Mouse (Mus musculus): ENCODE measurements around the gene Atg4d. TPM values are rescaled to one million over a fixed set of nuclear protein-coding genes. Genes with fewer than 3 reads are reported as not detected.

The Atg4d gene
- polyA plus RNA-seq, 1 experiment from 2014 or later, result 31.9 TPM

DNA sequence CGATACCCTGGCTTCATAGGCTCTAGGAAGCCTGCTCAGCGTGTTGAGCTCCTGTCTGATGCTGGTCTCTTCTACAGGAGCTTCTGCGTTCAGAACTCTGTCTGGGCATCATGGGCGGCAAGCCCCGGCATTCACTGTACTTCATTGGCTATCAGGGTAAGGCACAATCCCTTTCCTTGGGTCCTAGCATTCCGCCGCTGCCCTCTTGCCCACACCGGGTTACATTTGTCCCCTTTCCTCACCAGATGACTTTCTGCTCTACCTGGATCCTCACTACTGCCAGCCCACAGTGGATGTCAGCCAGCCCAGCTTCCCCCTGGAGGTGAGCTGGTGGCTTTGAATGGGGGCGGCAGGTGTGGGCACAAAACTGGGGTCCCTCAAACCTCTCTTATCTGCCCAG lies 7.3 kb downstream of the Atg4d start:
- DNase-seq (ENCODE audit: low spot score) (no peak), ATAC-seq (ENCODE audit: insufficient number of reproducible peaks, low FRiP score, low TSS enrichment, low read depth) (no peak)
- Histone ChIP-seq H3K4me2 (ENCODE audit: low read depth, severe bottlenecking) (no peak overlapping the region), H3K9me3 (ENCODE audit: control insufficient read depth, low read length) (no peaks in the 10 kb centered on the region), H3K4me3 (ENCODE audit: low read depth, low read length) (no peak overlapping the region), H3K27me3 (ENCODE audit: control insufficient read depth, insufficient read depth, low read length) (no peaks in the 10 kb centered on the region), H3K36me3 (ENCODE audit: control insufficient read depth, insufficient read depth, low read length) (peaks cover 58% of the 10 kb centered on the region), H3K4me1 (ENCODE audit: control insufficient read depth, insufficient read depth, low read length) (no peaks in the 10 kb centered on the region), H3K9ac (ENCODE audit: low read length) (no peak overlapping the region), H3K27ac (replicated peaks; ENCODE audit: low read depth, low read length) (no peak overlapping the region)
- 94% methylated on average over 9 of the region's 9 CpGs for WGBS

DNA sequence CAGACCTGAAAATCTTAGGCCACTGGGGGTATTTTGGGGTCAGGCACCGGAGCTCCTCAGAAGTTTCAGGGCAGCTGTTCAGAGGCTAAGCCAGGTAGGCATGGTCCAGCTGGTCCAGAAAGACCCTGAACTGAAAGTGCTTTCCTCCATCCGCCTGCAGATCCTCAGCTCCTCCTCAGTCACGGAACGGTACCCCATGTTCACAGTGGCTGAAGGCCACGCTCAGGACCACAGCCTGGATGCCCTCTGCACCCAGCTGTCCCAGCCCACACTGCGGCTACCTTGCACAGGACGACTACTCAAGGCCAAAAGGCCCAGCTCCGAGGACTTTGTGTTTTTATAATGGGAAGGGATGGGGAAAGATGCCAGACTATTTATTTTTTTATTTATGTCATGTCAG lies 8.0 kb downstream of the Atg4d start:
- Histone ChIP-seq H3K36me3 (ENCODE audit: control insufficient read depth, insufficient read depth, low read length) (peaks cover 57% of the 10 kb centered on the region), H3K9ac (ENCODE audit: low read length) (no peak overlapping the region), H3K4me1 (ENCODE audit: control insufficient read depth, insufficient read depth, low read length) (no peaks in the 10 kb centered on the region), H3K9me3 (ENCODE audit: control insufficient read depth, low read length) (no peaks in the 10 kb centered on the region), H3K4me2 (ENCODE audit: low read depth, severe bottlenecking) (no peak overlapping the region), H3K4me3 (ENCODE audit: low read depth, low read length) (no peak overlapping the region), H3K27ac (replicated peaks; ENCODE audit: low read depth, low read length) (no peak overlapping the region), H3K27me3 (ENCODE audit: control insufficient read depth, insufficient read depth, low read length) (no peaks in the 10 kb centered on the region)
- 89% methylated on average over 8 of the region's 8 CpGs for WGBS
- ATAC-seq (ENCODE audit: insufficient number of reproducible peaks, low FRiP score, low TSS enrichment, low read depth) (no peak), DNase-seq (ENCODE audit: low spot score) (no peak)

GRCm38 (mm10) chr9:21273520-21274228 lies 8.6 kb downstream of the Atg4d start:
- no peak for DNase-seq (ENCODE audit: low spot score)
- WGBS, result 73% methylated on average over 7 of the region's 7 CpGs
- Histone ChIP-seq H3K27ac (replicated peaks; ENCODE audit: low read depth, low read length) (no peak overlapping the region), H3K4me2 (ENCODE audit: low read depth, severe bottlenecking) (no peak overlapping the region), H3K27me3 (ENCODE audit: control insufficient read depth, insufficient read depth, low read length) (no peaks in the 10 kb centered on the region), H3K9me3 (ENCODE audit: control insufficient read depth, low read length) (no peaks in the 10 kb centered on the region), H3K4me3 (ENCODE audit: low read depth, low read length) (no peak overlapping the region), H3K36me3 (ENCODE audit: control insufficient read depth, insufficient read depth, low read length) (peaks cover 51% of the 10 kb centered on the region), H3K9ac (ENCODE audit: low read length) (no peak overlapping the region), H3K4me1 (ENCODE audit: control insufficient read depth, insufficient read depth, low read length) (no peaks in the 10 kb centered on the region)
- no peak for ATAC-seq (ENCODE audit: insufficient number of reproducible peaks, low FRiP score, low TSS enrichment, low read depth)

- Histone ChIP-seq H3K27ac (replicated peaks; ENCODE audit: low read depth, low read length) (no peak overlapping the region), H3K36me3 (ENCODE audit: control insufficient read depth, insufficient read depth, low read length) (peaks cover 54% of the 10 kb centered on the region), H3K27me3 (ENCODE audit: control insufficient read depth, insufficient read depth, low read length) (no peaks in the 10 kb centered on the region), H3K4me2 (ENCODE audit: low read depth, severe bottlenecking) (no peak overlapping the region), H3K4me3 (ENCODE audit: low read depth, low read length) (no peak overlapping the region), H3K9me3 (ENCODE audit: control insufficient read depth, low read length) (no peaks in the 10 kb centered on the region), H3K4me1 (ENCODE audit: control insufficient read depth, insufficient read depth, low read length) (no peaks in the 10 kb centered on the region), H3K9ac (ENCODE audit: low read length) (no peak overlapping the region)
- DNase-seq (ENCODE audit: low spot score), result no peak
- WGBS, result 93% methylated on average over 3 of the region's 3 CpGs
- ATAC-seq (ENCODE audit: insufficient number of reproducible peaks, low FRiP score, low TSS enrichment, low read depth), result no peak
Measured at GRCm38 (mm10) chr9:21274336-21274735, 9.2 kb downstream of the Atg4d start.

DNA sequence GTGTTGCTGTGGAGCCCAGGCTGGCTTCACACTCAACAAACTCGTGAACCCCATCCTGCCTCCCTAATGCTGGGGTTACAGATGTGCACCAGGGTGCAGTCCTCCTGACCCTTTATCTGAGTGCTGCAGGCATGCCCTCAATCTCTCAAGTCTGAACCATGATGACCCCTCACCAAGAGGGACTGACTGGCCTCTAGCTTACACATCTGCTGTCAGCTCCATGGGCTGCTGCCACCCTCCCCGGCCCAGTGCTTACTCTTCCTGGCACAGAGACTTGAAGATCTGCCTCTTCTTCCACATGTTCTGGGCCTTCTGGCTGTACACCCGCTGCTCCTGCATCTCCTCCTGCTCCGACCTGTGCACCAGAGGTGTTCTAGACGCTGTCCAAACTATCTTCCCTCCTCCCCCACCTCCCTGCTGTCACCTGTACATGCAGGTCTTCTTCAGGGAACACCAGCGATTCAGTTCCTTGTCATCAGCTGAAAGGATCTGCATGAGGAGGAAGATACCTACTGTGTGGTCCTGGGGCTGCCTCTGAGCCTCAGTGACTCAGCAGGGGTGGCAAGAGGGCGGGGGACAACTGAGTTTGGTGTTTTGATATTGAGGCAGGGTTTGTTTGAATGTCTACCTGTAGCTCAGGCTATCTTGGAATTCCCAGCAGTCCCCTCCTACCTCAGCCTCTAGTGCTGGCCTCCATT lies 10.1 kb downstream of the Atg4d start:
- ATAC-seq (ENCODE audit: insufficient number of reproducible peaks, low FRiP score, low TSS enrichment, low read depth) (no peak), DNase-seq (ENCODE audit: low spot score) (no peak)
- Histone ChIP-seq H3K4me1 (ENCODE audit: control insufficient read depth, insufficient read depth, low read length) (no peaks in the 10 kb centered on the region), H3K27ac (replicated peaks; ENCODE audit: low read depth, low read length) (no peak overlapping the region), H3K9ac (ENCODE audit: low read length) (no peak overlapping the region), H3K27me3 (ENCODE audit: control insufficient read depth, insufficient read depth, low read length) (no peaks in the 10 kb centered on the region), H3K4me3 (ENCODE audit: low read depth, low read length) (no peak overlapping the region), H3K36me3 (ENCODE audit: control insufficient read depth, insufficient read depth, low read length) (peaks cover 61% of the 10 kb centered on the region), H3K4me2 (ENCODE audit: low read depth, severe bottlenecking) (no peak overlapping the region), H3K9me3 (ENCODE audit: control insufficient read depth, low read length) (no peaks in the 10 kb centered on the region)
- WGBS, result 85% methylated on average over 7 of the region's 7 CpGs

- H3K9me3 ChIP-seq (ENCODE audit: control insufficient read depth, low read length), result no peaks in the 10 kb centered on the region
- no peak overlapping the region for H3K4me2 ChIP-seq (ENCODE audit: low read depth, severe bottlenecking)
- H3K36me3 ChIP-seq (ENCODE audit: control insufficient read depth, insufficient read depth, low read length), result peaks cover 58% of the 10 kb centered on the region
- no peaks in the 10 kb centered on the region for H3K4me1 ChIP-seq (ENCODE audit: control insufficient read depth, insufficient read depth, low read length)
- no peak for DNase-seq (ENCODE audit: low spot score)
- no peak for ATAC-seq (ENCODE audit: insufficient number of reproducible peaks, low FRiP score, low TSS enrichment, low read depth)
- no peak overlapping the region for H3K4me3 ChIP-seq (ENCODE audit: low read depth, low read length)
- H3K27ac ChIP-seq (replicated peaks; ENCODE audit: low read depth, low read length), result no peak overlapping the region
- no peak overlapping the region for H3K9ac ChIP-seq (ENCODE audit: low read length)
- H3K27me3 ChIP-seq (ENCODE audit: control insufficient read depth, insufficient read depth, low read length), result no peaks in the 10 kb centered on the region
- WGBS, result 94% methylated on average over 12 of the region's 12 CpGs
Measured at GRCm38 (mm10) chr9:21275727-21276126, 10.6 kb downstream of the Atg4d start.

DNA sequence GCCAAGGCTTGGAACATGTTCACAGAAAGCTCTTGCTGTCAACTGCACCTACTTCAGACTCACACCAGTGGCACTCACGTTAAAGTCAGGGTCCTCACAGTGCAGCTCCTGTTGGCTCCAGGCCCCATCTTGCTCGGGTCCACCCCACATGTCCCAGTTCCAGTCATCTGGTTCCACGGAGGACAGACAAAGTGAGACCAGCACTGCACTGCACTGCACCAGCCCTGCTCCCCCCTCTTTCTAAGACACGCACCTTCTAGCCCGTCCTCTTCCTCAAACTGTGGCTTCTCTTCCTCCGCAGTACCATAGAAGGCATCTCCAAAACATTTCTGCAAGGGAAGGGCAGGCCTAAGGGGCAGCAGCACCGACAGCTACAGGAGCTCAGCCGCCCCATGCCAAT lies 11.2 kb downstream of the Atg4d start:
- Histone ChIP-seq H3K27ac (replicated peaks; ENCODE audit: low read depth, low read length) (no peak overlapping the region), H3K27me3 (ENCODE audit: control insufficient read depth, insufficient read depth, low read length) (no peaks in the 10 kb centered on the region), H3K4me2 (ENCODE audit: low read depth, severe bottlenecking) (no peak overlapping the region), H3K9me3 (ENCODE audit: control insufficient read depth, low read length) (no peaks in the 10 kb centered on the region), H3K4me3 (ENCODE audit: low read depth, low read length) (no peak overlapping the region), H3K9ac (ENCODE audit: low read length) (no peak overlapping the region), H3K4me1 (ENCODE audit: control insufficient read depth, insufficient read depth, low read length) (no peaks in the 10 kb centered on the region), H3K36me3 (ENCODE audit: control insufficient read depth, insufficient read depth, low read length) (peaks cover 59% of the 10 kb centered on the region)
- no peak for DNase-seq (ENCODE audit: low spot score)
- no peak for ATAC-seq (ENCODE audit: insufficient number of reproducible peaks, low FRiP score, low TSS enrichment, low read depth)
- 86% methylated on average over 8 of the region's 8 CpGs for WGBS

GRCm38 (mm10) chr9:21277776-21278175 lies 12.7 kb downstream of the Atg4d start:
- no peaks in the 10 kb centered on the region for H3K9me3 ChIP-seq (ENCODE audit: control insufficient read depth, low read length)
- peaks cover 55% of the 10 kb centered on the region for H3K36me3 ChIP-seq (ENCODE audit: control insufficient read depth, insufficient read depth, low read length)
- H3K4me1 ChIP-seq (ENCODE audit: control insufficient read depth, insufficient read depth, low read length), result no peaks in the 10 kb centered on the region
- no peak overlapping the region for H3K4me3 ChIP-seq (ENCODE audit: low read depth, low read length)
- DNase-seq (ENCODE audit: low spot score) (no peak), ATAC-seq (ENCODE audit: insufficient number of reproducible peaks, low FRiP score, low TSS enrichment, low read depth) (no peak)
- H3K4me2 ChIP-seq (ENCODE audit: low read depth, severe bottlenecking), result no peak overlapping the region
- H3K27ac ChIP-seq (replicated peaks; ENCODE audit: low read depth, low read length), result no peak overlapping the region
- no peak overlapping the region for H3K9ac ChIP-seq (ENCODE audit: low read length)
- WGBS, result 97% methylated on average over 5 of the region's 5 CpGs
- H3K27me3 ChIP-seq (ENCODE audit: control insufficient read depth, insufficient read depth, low read length), result no peaks in the 10 kb centered on the region
